Mouse (Mus musculus) spleen, adult 2 months (tissue): ENCODE results near the gene Fcrlb. TPM values are rescaled to one million over a fixed set of nuclear protein-coding genes. Genes with fewer than 3 reads are reported as not detected.
A peak's percentile ranks its signal among the peaks of the same experiment; 100 is the strongest.

Experiments used
- DNase-seq, 2 experiments: peaks; one replicate each; pipeline versions ENCODE4 v3.0.0 to v3.0.0-alpha.2; 2012 to 2021; ENCODE audit warnings: low spot score in 2 of 2, low read depth in 1 of 2
- H3K27ac ChIP-seq: fragments of 200-500 bp; 2 replicates; pipeline ENCODE4 v1.5.1; 2012; ENCODE audit warnings: low read length, inconsistent platforms; ENCODE audit not compliant: insufficient read depth
- H3K27me3 ChIP-seq: fragments of 200-500 bp; 2 replicates; pipeline ENCODE4 v1.6.1; 2012; ENCODE audit warnings: mild to moderate bottlenecking, moderate library complexity, low read length, inconsistent platforms; ENCODE audit not compliant: control insufficient read depth, insufficient read depth
- H3K36me3 ChIP-seq: fragments of 200-500 bp; 2 replicates; pipeline ENCODE4 v1.6.1; 2012; ENCODE audit warnings: mild to moderate bottlenecking, low read length, inconsistent platforms; ENCODE audit not compliant: control insufficient read depth, insufficient read depth
- H3K4me1 ChIP-seq: fragments of 200-500 bp; 2 replicates; pipeline ENCODE4 v1.6.1; 2011; ENCODE audit warnings: inconsistent platforms; ENCODE audit not compliant: control insufficient read depth, insufficient read depth, insufficient read length
- H3K4me3 ChIP-seq: fragments of 200-500 bp; 2 replicates; pipeline ENCODE4 v1.5.1; 2011; ENCODE audit warnings: mild to moderate bottlenecking, inconsistent platforms; ENCODE audit not compliant: insufficient read depth, insufficient read length; ENCODE audit errors: extremely low read depth
- CTCF ChIP-seq: fragments of 200-500 bp; IDR thresholded peaks from 2 replicates; pipeline ENCODE4 v1.5.1; 2011; ENCODE audit warnings: mild to moderate bottlenecking, inconsistent platforms; ENCODE audit not compliant: insufficient read depth, insufficient read length, insufficient replicate concordance; ENCODE audit errors: extremely low read depth
- POLR2A ChIP-seq: fragments of 200-500 bp; IDR thresholded peaks from 2 replicates; pipeline ENCODE4 v1.6.1; 2011; ENCODE audit warnings: low read depth, low read length, inconsistent platforms
- WGBS: fragments of 180-500 bp; shearing (Covaris S2); methylation state at CpG from one replicate; pipeline ENCODE4 v1.1.7; 2018; 5-methylcytosine and 5-hydroxymethylcytosine counted together
- polyA plus RNA-seq: library from polyadenylated mRNA; depleted of rRNA; stranded (reverse); fragments of >200 nt; gene quantifications from 2 replicates; pipeline ENCODE4 v1.2.3, GENCODE M21; 2012

Fcrlb gene
- polyA plus RNA-seq, 1 experiment, result 1.5 TPM

DNA sequence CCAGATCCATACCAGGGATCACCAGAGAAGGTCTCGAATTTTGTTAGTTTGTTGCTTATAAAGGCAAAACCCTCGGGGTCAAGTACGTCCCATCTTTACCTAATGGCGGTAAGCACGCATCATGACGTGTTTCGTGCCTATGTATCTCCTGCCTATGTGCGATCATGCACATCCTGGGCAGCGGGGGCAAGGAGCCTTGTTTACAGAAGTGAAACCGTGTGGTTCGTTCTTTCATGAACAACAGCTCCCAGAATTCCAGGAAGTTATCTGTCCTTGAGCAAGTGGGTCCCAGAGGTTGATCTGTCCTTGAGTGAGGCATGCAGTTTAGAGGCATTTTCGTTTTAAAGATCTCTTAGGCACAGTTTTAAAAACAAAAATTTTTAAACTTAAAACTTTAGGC, 26.5 kb upstream of the Fcrlb start:
- no peak overlapping the region for H3K4me3 ChIP-seq
- H3K27ac ChIP-seq, result peak overlapping the region; percentile 32; the same call in 1 of the 2 replicates
- H3K36me3 ChIP-seq, result no peaks in the 10 kb centered on the region
- 58% methylated on average over 12 of the region's 12 CpGs for WGBS
- TF ChIP-seq POLR2A (no peak), CTCF (no peak)
- H3K27me3 ChIP-seq, result no peaks in the 10 kb centered on the region
- H3K4me1 ChIP-seq, result no peaks in the 10 kb centered on the region; the same call in 1 of the 2 replicates
- peak; percentile 78 to 79 for DNase-seq

DNA sequence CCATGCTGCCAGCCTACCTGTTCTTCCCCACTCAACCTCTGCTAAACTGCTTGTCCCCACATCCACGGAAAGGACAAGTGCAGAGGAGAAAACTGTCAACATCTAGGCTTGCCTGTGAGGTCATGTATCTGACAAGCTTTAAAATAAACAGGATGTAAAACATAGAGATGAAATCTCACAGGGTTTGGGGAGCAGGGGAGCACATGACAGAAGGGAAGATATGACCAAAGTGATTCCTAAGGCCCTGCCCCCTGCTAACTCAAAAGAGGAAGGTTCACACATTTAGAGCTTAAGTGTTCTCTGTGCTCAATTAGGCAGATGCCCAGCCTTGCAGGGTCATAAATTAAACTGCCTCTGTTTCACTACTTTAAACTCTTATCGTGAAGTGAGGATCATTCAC, 21.6 kb upstream of the Fcrlb start:
- Histone ChIP-seq H3K27ac (peak overlapping the region; percentile 79), H3K4me1 (peaks cover 9% of the 10 kb centered on the region), H3K36me3 (no peaks in the 10 kb centered on the region), H3K4me3 (no peak overlapping the region), H3K27me3 (no peaks in the 10 kb centered on the region)
- DNase-seq, result peak in 1 of 2 experiments; percentile 80
- TF ChIP-seq CTCF, result no peak
- no peak for TF ChIP-seq POLR2A
- WGBS, result 8% methylated on average over 2 of the region's 2 CpGs

DNA sequence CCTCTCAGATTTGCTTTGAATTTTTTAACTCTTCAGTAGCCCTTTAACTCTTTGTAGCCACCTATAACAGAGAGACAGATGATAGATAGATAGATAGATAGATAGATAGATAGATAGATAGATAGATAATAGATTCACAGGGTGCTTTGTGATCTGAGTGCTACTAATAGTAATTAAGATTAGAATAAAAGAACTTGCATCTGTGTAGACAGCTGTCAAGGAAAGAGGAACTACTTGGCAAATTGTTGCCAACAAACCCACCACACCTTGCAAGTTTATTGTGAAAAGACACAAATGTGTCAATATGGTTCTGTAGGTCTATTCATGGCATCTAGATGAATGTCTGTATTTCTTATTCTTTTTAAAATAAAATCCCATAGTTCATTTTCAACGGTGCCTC, 21.2 kb upstream of the Fcrlb start:
- no peaks in the 10 kb centered on the region for H3K36me3 ChIP-seq
- 60% methylated on average over 1 of the region's 1 CpGs for WGBS
- H3K27me3 ChIP-seq, result no peaks in the 10 kb centered on the region
- H3K27ac ChIP-seq, result peak overlapping the region; percentile 73
- peaks cover 14% of the 10 kb centered on the region for H3K4me1 ChIP-seq
- TF ChIP-seq POLR2A, result no peak
- no peak overlapping the region for H3K4me3 ChIP-seq
- no peak for DNase-seq

DNA sequence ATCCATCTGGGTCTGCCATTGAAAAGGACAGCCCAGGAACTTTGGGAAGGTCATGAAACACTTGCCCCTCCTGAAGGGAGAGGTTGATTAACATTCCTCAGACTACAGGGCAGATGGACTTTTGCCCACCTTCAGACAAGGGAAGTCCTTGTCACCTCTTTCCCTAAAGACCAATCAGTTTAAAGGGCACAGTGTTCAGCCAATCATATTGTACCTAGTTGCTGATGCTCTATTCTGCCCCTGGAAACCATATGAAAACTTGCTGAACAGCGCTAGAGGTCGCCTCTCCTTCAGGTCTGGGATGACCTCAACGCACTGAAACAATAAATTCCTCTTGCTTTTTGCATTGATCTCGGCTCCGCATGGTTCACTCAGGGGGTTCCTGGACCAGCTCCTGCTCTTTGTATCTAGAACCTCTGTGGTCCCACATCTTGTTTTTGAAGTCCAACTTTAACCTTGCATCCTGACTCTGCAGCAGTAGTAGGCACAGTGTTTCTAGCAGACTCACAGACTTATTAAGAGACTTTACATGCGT, 20.7 kb upstream of the Fcrlb start:
- Histone ChIP-seq H3K36me3 (no peaks in the 10 kb centered on the region), H3K4me1 (peaks cover 16% of the 10 kb centered on the region), H3K27ac (peak overlapping the region; percentile 24; the same call in 1 of the 2 replicates), H3K27me3 (no peaks in the 10 kb centered on the region), H3K4me3 (no peak overlapping the region)
- WGBS, result 84% methylated on average over 6 of the region's 6 CpGs
- no peak for TF ChIP-seq POLR2A
- no peak for TF ChIP-seq CTCF
- DNase-seq, result no peak

DNA sequence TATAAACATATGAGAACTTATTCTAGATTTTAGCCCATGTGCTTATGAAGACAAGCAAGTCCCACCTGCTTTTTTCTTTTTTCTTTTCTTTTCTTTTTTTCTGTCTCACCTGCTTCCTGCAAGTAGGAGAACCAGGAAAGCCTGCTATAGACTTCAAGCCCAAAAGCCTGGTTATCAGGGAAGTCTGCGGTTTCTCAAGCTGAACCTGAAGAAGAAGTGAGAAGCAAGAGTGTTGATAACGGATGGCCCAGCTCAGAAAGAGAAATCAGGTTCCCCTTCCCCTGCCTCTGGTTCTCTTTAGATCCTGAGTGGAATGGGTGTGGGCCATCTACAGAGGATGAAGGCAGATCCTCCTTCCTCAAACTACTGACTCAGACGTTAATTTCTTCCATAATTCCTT, 19.3 kb upstream of the Fcrlb start:
- no peak for TF ChIP-seq CTCF
- no peak for TF ChIP-seq POLR2A
- no peaks in the 10 kb centered on the region for H3K36me3 ChIP-seq
- H3K4me3 ChIP-seq, result no peak overlapping the region
- no peaks in the 10 kb centered on the region for H3K27me3 ChIP-seq
- WGBS, result 21% methylated on average over 3 of the region's 3 CpGs
- H3K27ac ChIP-seq, result peak overlapping the region; percentile 62
- peaks cover 25% of the 10 kb centered on the region for H3K4me1 ChIP-seq
- DNase-seq, result no peak

DNA sequence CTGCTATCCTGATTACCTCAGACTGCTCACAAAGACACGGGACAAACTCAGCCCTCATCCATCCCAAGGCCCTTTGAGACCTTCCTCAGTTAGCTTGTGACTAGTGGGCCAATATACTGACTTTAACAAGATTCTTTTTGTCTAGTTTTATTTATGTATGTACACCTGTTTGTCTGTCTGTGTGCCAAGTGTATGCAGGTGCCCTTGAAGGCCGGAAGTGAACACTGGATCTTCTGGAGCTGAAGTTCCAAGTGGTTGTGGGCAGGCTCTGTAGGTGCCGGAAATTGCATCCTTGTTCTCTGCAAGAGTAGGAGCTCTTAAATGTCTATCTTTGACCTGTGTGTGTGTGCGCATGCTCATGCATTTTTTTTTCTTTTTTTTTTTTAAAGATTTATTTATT, 16.5 kb upstream of the Fcrlb start:
- H3K27ac ChIP-seq, result peak overlapping the region; percentile 98

DNA sequence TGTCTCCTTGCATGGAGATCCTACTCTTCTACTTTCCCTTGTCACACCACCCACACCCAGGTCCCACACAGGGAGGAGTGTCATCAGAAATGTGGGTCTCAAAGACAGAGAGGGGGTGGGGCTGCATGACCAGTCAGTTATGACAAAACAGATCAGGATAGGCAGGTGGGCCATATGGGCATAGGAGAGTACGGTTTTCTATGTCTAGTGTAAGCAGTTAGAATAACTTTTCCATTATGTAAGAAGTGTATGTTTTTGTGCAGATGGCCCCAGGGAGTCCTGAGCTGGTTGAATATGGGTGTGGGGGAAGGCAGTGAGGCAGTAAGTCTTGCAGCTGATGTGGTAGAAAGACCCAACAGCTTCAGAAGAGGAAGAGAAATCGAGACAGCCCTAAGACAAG, 15.7 kb upstream of the Fcrlb start:
- H3K4me1 ChIP-seq, result peaks cover 28% of the 10 kb centered on the region
- H3K27me3 ChIP-seq, result no peaks in the 10 kb centered on the region
- DNase-seq, result peak; percentile 70 to 84
- WGBS, result 24% methylated on average over 2 of the region's 2 CpGs
- H3K27ac ChIP-seq, result peak overlapping the region; percentile 98
- no peaks in the 10 kb centered on the region for H3K36me3 ChIP-seq
- H3K4me3 ChIP-seq, result no peak overlapping the region
- TF ChIP-seq CTCF (no peak), POLR2A (no peak)

More for the DNA sequence above, 16.5 kb upstream of the Fcrlb start:
- no peak overlapping the region for H3K4me3 ChIP-seq
- no peak for DNase-seq
- WGBS, result 76% methylated on average over 4 of the region's 4 CpGs
- no peaks in the 10 kb centered on the region for H3K27me3 ChIP-seq
- peaks cover 25% of the 10 kb centered on the region for H3K4me1 ChIP-seq
- no peaks in the 10 kb centered on the region for H3K36me3 ChIP-seq
- TF ChIP-seq CTCF, result no peak
- TF ChIP-seq POLR2A, result no peak
